Mouse (Mus musculus) right cerebral cortex, adult 2 months (tissue): ENCODE data around the gene Afap1l2.

Experiments used
- DNase-seq, 2 experiments: peaks; one replicate each; pipeline ENCODE4 v3.0.0; 2021 to 2022; ENCODE audit warnings: low spot score in 2 of 2

Afap1l2 gene

DNA sequence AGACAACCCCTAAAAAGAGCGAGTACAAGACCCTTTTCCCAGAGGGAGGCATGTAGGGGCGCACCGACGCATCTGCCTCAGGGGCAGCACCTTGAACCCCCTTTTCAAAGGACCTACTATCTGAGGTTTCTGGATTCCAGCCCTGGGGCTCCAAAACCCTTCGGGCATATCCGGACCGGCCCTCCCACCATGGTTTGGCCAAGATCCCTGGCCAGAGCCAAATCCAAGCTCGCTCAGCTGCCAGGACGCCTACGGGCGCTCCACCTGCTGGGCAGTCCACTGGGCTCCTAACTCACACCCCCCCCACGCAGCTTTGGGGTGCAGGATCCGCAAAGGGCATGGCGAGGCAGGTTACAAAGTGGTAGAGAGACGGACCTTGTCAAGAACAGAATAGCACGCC, 737 bp downstream of the Afap1l2 start:
- peak; percentile 17 to 40 for DNase-seq

DNA sequence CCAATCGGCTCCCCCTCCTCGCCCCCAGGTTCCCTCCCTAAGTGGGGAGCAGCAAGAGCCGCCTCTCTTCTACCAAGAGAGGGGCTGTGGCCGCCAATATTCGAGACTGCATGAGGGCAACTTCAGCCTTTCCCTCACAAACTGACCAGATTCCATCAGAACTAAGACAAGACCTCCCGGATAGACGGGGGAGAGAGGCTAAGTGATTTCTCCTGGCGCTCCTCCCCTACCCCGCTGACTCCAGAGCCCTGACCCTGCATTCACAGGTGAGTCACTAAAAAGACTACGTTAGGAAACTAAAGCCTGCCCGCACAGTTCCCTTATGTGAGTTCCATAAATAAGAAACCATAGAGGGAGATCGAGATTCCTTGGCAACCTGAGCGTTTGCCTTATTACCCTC, 1.2 kb downstream of the Afap1l2 start:
- DNase-seq = no peak

DNA sequence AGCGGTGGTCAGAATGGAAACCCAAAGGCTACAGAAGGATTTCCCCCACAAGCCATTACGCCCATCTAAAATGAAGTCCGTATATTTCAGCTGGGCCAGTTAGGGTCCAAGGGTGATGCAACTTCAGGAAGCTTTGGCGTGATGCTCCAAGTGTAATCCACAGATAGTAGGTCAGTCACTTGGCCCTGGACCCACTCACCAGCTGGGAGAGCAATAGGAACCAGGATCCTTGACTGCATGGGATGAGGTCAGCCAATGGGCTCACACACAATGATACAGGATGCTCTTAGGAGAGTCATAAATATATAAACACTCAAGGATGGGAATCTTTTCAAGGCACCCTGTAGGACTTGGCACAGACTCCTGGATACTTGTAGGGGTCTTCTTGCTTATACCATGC, 3.0 kb downstream of the Afap1l2 start:
- DNase-seq = no peak

GRCm38 (mm10) chr19:57003460-57003810, 4.6 kb downstream of the Afap1l2 start:
- DNase-seq = no peak

- DNase-seq = no peak
These were observed 5.1 kb downstream of the Afap1l2 start for GRCm38 (mm10) chr19:57002741-57003459.

DNA sequence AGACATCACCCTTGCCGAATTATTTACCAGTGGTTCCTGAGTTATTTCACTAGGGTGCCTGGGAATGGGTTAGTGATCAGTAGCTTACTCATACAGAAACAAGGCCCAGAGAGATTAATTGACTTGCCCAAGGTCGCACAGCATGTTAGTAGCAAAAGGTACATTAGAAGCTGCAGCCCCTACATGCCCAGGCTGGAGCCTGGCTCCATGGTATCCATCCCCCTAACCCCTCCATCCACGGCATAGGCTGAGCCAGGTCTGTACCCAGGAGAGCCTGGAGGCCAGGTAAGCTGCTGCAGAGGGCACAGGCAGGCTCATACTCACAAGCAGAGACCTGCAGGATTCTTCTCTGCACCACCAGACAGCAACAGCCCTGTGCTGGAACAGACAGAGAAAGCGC, 6.1 kb downstream of the Afap1l2 start:
- no peak for DNase-seq

DNA sequence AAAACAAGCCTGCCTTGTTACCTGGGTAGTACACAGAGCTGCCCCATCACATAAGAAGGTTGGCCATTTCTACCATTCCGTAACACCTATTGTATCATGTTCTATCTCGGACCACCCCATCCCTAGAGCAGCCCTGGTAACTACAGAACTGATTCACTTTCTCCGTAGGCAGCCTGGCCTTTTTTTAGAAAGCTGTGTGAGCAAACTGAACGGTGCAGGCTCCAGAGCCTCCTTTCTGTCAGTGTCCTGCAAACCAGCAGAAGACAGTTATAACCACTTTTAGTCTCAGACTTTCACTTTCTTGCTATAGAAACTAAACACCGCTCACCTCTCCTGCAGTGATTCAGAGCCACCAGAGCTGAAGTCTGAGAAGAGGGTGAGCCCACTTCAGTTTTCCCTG, 7.4 kb downstream of the Afap1l2 start:
- DNase-seq = no peak

GRCm38 (mm10) chr19:56999781-57000180, 8.2 kb downstream of the Afap1l2 start:
- no peak for DNase-seq

DNA sequence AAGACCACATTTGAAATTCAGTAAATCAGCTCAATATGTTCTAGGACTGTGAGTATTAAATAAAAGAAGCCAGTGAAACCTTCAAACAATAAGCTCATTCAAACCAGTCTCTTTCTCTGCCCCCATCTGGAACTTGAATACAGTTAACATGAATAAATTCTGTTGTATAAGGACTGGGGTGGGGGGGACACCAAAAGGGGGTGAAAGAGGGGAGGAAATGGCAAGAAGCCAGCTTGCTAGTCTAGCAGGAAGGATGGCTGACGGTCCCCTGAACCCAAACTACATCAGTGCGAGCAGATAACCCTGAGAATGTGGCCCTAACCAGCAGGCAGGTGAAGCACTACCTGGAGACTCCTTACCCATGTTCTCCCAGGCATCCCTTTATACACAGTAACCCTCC, 9.1 kb downstream of the Afap1l2 start:
- DNase-seq = no peak

GRCm38 (mm10) chr19:56998331-56998730, 9.7 kb downstream of the Afap1l2 start:
- DNase-seq = no peak

- no peak for DNase-seq
These were observed 10.8 kb downstream of the Afap1l2 start for GRCm38 (mm10) chr19:56997164-56997599.

DNA sequence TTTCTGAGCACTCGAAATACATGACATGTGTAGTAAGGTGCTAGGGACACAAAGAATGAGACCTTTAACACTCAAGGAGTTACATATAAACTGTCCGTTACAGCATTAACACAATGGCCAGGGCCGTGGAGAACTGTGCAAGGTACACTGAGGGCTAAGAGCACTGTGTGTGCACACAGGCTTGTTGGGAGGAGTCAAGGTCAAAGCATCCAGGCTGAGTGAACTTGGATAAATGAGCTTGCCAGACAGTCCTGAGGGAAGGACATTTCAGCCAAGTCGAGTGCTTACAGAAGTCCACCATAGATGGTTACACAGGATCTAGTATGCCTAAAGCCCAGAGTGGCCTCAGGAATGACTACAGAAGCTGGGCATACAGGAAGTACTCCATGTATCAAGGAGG, 12.6 kb downstream of the Afap1l2 start:
- no peak for DNase-seq

GRCm38 (mm10) chr19:56994653-56995052, 13.4 kb downstream of the Afap1l2 start:
- DNase-seq = no peak

GRCm38 (mm10) chr19:56993763-56994162, 14.3 kb downstream of the Afap1l2 start:
- no peak for DNase-seq

GRCm38 (mm10) chr19:56992978-56993545, 15.0 kb downstream of the Afap1l2 start:
- DNase-seq = no peak

- no peak for DNase-seq
These were observed 17.5 kb downstream of the Afap1l2 start for GRCm38 (mm10) chr19:56990367-56991111.

GRCm38 (mm10) chr19:56989171-56989570, 18.9 kb downstream of the Afap1l2 start:
- DNase-seq = no peak

DNA sequence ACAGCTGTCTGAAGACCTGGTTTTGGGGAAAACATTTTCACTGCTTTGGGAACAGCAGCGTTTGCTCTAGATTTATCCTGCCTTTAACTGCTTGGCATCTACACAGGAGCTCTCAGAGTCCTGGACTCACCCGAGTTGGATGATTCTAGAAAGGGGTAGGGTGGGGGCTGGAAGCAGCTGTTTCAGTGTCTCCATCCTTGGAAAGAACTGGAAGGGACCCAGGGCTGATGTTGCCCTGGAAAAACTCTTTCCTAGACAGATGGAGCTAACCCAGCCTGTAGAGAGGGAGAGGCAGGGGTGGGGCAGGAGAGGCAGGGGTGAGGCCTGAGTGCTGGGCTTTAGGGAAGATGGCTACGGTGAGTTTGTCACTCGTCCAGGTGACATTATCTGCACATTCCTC, 23.8 kb downstream of the Afap1l2 start:
- no peak for DNase-seq

DNA sequence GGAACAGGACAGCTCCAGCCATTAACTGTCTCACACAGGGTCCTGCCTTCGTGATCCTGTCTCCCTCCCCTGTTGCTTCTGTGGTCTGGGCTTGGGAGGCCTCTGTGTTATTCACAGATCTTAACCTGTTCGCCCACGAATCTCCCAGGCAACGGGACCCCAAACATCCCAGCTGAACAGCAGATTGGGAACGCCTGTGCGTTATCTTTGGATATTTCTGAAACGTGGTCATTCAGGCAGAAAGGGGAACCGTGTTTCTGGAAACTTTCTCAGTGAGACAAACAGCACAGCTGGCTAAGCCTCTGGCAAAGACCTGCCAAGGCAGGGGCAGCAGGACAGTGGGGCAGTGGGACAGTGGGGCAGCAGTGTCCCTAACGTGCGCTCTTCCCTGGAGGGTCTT, 24.3 kb downstream of the Afap1l2 start:
- no peak for DNase-seq

GRCm38 (mm10) chr19:56981760-56982159, 26.3 kb downstream of the Afap1l2 start:
- DNase-seq = no peak

- DNase-seq = peak; percentile 29 to 41
These were observed 27.2 kb downstream of the Afap1l2 start for GRCm38 (mm10) chr19:56980803-56981202.

GRCm38 (mm10) chr19:56976962-56977948, 30.8 kb downstream of the Afap1l2 start:
- peak; percentile 45 to 54 for DNase-seq
